Mouse (Mus musculus) adrenal gland, postnatal 4 days (tissue): ENCODE measurements around the gene Mmp24. TPM values are rescaled to one million over a fixed set of nuclear protein-coding genes. Genes with fewer than 3 reads are reported as not detected.
A peak's percentile ranks its signal among the peaks of the same experiment; 100 is the strongest.
"Not testable (repeated sequence)": the region's sequence is repeated elsewhere in the genome, so short reads cannot be mapped to it uniquely, and the experiment has no call there.

Experiments
- DNase-seq, 2 experiments: peaks; one replicate each; pipeline ENCODE4 v3.0.0; 2021 to 2022; ENCODE audit warnings: low spot score in 2 of 2, mixed read lengths in 2 of 2
- long read RNA-seq, 2 experiments: library from polyadenylated mRNA; stranded (forward); transcript quantifications; one replicate each; pipeline ENCODE4 v2.0.0; 2021
- total RNA-seq, 2 experiments: library from RNA; stranded (reverse); gene quantifications; 2 replicates each; pipeline ENCODE4 v1.2.3; 2021

Mmp24 gene
- 1 to 10 TPM; 5.3 to 6.9 TPM for total RNA-seq
- long read RNA-seq, experiment 1, full-length matches to known transcripts = 3 of 3 reads
- long read RNA-seq, experiment 1, partial matches to known transcripts = 0 of 3 reads
- long read RNA-seq, experiment 1, other reads (novel, unspliced or antisense) = 0 of 3 reads
- long read RNA-seq, experiment 2, full-length matches to known transcripts = 2 of 5 reads
- long read RNA-seq, experiment 2, partial matches to known transcripts = 1 of 5 reads
- long read RNA-seq, experiment 2, other reads (novel, unspliced or antisense) = 2 of 5 reads

GRCm38 (mm10) chr2:155774927-155775684 is at the start of gene Mmp24:
Gene Mmp24 (plus strand): TSS chr2:155775342.
- DNase-seq = no peak

GRCm38 (mm10) chr2:155726302-155726701 is 48.8 kb upstream of the Mmp24 start:
- DNase-seq = no peak

GRCm38 (mm10) chr2:155727764-155728395 is 47.3 kb upstream of the Mmp24 start:
- DNase-seq = no peak

GRCm38 (mm10) chr2:155728742-155729141 is 46.4 kb upstream of the Mmp24 start:
- no peak for DNase-seq

- DNase-seq = peak; percentile 68 to 80
Observed at GRCm38 (mm10) chr2:155729158-155729645, 45.9 kb upstream of the Mmp24 start, which contains the start of gene Edem2. Gene Edem2 (minus strand): TSS chr2:155729475.

- DNase-seq = no peak
Observed at GRCm38 (mm10) chr2:155735080-155735479, 40.1 kb upstream of the Mmp24 start.

- not testable (repeated sequence) for DNase-seq
Observed at GRCm38 (mm10) chr2:155735766-155736165, 39.4 kb upstream of the Mmp24 start, which contains the start of gene Gm17581. Gene Gm17581 (minus strand): TSS chr2:155735866.

GRCm38 (mm10) chr2:155736936-155737335 is 38.2 kb upstream of the Mmp24 start:
- no peak for DNase-seq

- no peak for DNase-seq
Observed at GRCm38 (mm10) chr2:155737803-155738202, 37.3 kb upstream of the Mmp24 start.

GRCm38 (mm10) chr2:155742211-155742610 is 32.9 kb upstream of the Mmp24 start:
- no peak for DNase-seq

- DNase-seq = peak in 1 of 2 experiments; percentile 27
Observed at GRCm38 (mm10) chr2:155742931-155743337, 32.2 kb upstream of the Mmp24 start.

- DNase-seq = no peak
Observed at GRCm38 (mm10) chr2:155743351-155743750, 31.8 kb upstream of the Mmp24 start.

GRCm38 (mm10) chr2:155745487-155745886 is 29.7 kb upstream of the Mmp24 start:
- no peak for DNase-seq

- DNase-seq = no peak
Observed at GRCm38 (mm10) chr2:155749394-155749793, 25.7 kb upstream of the Mmp24 start.

- DNase-seq = no peak
Observed at GRCm38 (mm10) chr2:155751014-155751786, 23.9 kb upstream of the Mmp24 start, which contains the start of gene Procr. Gene Procr (plus strand): TSS chr2:155751117.

GRCm38 (mm10) chr2:155755746-155756145 is 19.4 kb upstream of the Mmp24 start:
- DNase-seq = peak in 1 of 2 experiments; percentile 49

GRCm38 (mm10) chr2:155756855-155757566 is 18.1 kb upstream of the Mmp24 start:
- no peak for DNase-seq

GRCm38 (mm10) chr2:155764679-155765418 is 10.3 kb upstream of the Mmp24 start:
- DNase-seq = peak in 1 of 2 experiments; percentile 36

- no peak for DNase-seq
Observed at GRCm38 (mm10) chr2:155773664-155774063, 1.5 kb upstream of the Mmp24 start.
